Mouse (Mus musculus) c-Kit-positive CD71-positive TER-119-negative erythroid progenitor cells, embryonic 14.5 days (primary cell): Measurements from ENCODE around the gene Amacr.
A peak's percentile ranks its signal among the peaks of the same experiment; 100 is the strongest.
"Not testable (repeated sequence)": the region's sequence is repeated elsewhere in the genome, so short reads cannot be mapped to it uniquely, and the experiment has no call there.

Experiments
- DNase-seq: peaks from one replicate; pipeline ENCODE4 v3.0.0-alpha.2; 2013; ENCODE audit warnings: low read depth

The Amacr gene

DNA sequence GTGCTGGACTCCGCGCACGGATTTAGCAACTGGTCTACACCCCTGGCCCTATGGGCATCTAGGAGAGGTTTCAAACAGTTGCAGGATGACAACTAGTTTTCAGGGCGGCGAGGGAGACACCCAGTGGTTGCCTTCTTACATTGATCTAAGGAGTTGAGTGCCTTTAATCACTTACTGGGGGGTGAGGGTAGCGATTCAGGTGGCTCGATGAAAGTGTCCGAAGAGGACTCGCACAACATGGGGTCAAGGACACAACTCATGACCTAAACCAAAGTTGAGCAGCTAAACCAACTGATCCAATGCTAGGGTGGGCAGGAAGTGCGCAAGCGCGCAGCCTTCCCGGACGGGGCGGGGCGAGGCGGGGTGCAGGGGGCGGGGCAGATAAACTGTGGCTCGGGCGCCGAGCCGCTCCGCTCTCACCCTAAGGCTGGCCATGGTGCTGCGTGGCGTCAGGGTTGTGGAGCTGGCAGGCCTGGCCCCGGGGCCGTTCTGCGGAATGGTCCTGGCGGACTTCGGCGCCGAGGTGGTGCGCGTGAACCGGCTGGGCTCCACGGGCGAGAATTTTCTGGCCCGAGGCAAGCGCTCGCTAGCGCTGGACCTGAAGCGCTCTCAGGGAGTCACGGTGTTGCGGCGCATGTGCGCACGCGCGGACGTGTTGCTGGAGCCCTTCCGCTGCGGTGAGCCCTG lies at the start of gene Amacr:
TSS of gene Amacr (plus strand) at position 380 of the 687 bp plus-strand sequence.
- peak; percentile 68 for DNase-seq

DNA sequence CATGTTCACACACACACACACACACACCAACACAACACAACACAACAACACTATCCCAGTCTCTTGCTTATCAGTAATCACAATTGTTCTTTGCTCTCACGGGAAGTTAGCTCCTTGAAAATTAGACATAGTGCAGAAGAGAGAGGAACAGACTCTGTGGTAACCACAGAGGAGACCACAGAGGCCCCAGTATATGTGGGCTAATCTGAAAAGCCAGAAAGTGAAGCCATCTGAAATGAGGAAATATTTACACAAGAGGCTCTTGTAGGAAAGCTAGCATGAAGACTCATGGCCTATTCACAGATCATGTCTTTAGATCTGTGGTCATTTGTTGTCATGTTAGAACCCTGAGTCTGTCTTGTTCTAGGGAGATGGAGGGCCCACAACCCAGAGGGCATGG lies 47.6 kb upstream of the Amacr start:
- no peak for DNase-seq

DNA sequence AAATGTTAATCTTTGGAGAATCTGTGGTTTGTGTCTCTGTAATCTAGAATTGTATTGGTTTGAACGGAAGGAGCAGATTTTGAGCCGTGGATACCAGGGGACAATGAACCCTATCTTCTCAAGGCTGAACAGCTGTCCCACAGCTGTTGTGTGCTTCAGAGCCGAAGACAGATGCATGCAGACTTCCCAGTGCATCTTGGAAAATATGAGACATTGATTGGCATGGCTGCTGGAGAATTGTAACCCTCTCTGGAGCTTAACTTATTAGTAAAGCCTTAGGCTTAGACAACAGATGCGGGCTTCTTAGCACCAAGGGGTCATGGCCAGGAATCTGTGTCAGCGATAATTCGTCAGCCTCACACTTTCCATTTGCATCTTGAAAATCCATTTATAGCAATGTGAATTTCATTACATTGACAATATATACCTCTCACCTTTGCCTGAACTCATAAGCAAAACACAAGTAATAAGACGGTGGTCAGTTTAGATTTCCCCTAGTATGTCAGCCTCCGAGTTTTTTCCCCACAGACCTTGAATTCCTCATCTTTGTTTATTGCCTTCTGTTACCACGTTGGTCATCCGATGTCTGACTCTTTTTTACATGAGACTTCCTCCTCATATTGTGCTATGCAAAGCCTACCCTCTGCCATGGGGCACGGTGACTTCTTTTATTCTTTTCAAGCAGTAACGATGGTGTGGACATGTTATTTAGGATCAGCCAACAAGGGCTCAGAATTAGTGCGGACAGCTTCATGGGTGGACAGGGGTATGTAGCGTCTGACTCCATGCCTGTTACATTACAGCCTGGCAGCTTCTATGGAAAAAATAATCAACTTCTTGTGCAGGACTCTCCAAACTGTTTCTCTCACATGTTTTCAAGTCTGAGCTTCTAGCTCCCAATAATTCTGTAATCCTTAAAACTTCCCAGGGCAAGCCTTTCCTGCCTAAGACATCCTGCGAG lies 41.1 kb upstream of the Amacr start:
- DNase-seq, result no peak

DNA sequence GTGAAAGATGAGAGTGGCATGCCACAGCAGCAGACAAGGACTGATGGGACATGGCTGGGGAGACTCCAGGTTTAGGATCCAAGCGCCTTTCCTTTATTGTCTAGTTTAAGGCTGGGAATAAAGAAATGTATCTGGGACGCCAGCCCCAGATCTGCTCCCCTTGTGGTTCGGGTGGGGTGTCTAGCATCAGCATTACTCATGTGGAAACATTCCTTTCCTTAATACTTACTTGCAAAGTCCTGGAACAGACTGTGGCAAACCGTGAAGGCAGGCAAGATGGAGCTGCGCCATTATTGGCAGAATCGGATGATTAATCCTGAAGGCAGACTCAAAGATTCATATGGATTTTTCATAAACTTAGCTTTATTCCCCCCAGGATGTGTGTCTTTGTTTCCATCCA lies 39.7 kb upstream of the Amacr start:
- no peak for DNase-seq

DNA sequence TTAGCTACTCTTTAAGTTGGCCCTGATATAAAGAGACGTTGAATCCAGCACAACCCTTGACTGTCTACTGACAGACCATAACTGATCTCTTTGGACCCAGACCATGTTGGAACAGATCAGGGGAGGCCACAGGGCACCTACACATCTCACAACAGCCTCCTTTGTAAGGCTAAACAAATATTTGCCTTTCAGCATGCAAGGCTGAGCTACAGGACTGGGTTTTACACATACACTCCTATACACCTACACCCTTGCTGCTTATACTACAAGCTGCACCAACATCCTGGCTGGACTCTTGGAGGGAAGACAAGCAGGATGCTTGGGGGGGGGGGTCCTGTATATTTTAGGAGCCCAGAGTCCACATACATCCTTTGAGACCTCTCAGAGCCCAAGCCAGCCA lies 33.7 kb upstream of the Amacr start:
- no peak for DNase-seq

DNA sequence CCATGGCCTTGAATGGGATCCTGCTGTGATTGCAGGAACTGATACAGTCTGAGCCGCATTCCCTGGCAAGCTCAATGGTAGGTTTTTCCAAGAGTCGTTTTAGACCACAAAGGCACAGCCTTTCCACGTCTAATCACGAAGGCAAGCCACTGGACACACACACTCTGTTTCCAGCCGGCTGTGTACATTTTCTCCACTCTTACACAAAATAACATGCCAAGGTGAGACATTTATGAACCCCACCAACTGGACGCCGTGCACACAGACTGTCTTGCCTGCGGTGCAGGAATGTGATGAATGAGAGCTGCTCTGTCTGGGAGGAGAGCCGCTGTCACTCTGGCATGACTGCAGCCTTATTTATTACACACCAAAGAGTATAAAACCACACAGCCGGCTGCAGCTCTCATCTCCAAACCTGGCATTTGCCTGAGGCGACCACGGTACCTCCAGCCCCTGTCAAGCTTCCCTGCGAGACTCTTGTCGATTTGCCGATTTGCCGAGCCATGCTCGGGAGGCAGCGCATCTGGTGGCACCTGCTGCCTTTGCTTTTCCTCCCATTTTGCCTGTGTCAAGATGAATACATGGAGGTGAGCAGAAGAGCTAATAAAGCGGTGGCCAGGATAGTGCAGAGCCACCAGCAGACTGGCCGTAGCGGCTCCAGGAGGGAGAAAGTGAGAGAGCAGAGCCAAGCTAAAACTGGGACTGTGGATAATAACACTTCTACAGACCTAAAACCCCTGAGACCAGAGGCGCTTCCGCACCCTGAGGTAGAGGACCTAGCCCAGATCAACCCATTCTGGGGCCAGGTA lies 29.4 kb upstream of the Amacr start, which contains the start of gene C1qtnf3:
TSS of gene C1qtnf3 (plus strand) at position 382 of the 809 bp plus-strand sequence.
- no peak for DNase-seq

DNA sequence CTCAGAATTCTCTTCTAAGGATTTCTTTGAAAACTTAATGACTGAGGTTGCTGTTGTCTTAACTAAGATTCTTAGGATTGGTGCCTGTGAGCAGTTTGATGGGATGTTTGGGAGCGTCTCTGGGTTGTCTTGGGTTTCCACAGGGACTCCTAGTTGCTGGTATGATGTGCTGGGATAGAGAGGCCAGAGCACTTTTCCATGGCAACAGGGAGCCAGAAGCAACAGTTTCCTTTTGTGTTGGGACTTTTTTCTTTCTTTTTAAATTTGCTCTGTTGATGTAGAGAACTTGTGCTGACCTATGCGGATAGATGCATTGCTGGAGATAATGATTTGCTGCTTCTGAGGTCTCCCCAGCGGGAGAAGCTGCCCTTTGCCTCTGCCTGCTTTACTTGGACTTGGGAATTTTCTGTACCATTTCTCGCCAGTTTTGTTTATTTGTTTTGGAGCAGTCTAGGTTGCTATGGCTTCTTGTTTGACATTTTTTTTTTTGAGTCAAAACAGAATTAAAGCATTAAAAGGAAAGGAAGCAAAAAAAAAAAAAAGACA lies 28.7 kb upstream of the Amacr start:
- no peak for DNase-seq

DNA sequence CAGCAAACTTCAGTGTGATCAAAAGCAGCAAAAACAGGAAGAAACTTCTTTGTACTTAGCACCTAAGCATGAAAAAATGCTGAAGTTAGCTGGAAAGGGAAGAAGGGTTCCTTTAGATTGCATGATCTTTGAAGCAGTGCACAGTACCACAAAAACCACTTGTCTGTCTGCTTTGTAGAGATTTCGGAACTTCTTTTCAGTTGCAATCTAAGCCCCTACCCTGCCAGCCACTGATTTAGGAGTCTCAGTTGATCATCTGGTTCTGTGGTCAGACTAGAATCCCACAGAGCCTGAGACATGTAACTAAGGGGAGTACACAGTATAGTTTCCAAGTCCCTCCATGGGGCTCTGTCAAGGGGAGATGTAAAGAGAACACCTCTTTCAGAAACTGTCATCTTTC lies 28.1 kb upstream of the Amacr start:
- no peak for DNase-seq

DNA sequence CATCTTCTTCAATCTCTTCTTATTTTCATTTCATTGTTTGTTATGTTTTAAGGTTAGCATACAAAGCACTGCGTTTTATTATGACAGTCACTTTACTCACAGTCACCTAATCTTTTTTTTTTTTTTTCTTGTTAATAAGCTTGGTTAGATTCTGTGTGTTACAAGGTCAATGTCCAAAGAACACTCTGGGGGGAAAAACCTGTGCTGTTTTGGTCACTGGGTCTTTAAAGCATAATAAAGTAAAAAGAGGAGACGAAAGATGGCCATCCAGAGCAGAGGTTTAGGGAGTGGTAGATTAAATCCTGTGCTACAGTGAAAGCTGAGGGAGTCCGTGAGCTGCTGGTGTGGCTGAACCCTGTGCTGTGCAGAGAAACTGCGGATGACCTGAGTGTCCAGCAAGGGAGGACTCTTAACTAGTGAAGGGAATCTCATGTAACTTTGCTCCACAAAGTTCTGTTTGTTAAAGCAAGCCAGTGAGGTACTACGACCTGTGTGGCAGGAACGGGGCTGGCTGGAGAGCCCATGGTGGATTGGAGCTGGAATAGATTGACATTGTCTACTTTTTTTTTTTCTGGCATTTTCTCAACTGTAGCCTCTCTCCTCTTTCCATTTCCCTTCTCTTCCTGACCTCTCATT lies 27.1 kb upstream of the Amacr start:
- DNase-seq, result no peak

DNA sequence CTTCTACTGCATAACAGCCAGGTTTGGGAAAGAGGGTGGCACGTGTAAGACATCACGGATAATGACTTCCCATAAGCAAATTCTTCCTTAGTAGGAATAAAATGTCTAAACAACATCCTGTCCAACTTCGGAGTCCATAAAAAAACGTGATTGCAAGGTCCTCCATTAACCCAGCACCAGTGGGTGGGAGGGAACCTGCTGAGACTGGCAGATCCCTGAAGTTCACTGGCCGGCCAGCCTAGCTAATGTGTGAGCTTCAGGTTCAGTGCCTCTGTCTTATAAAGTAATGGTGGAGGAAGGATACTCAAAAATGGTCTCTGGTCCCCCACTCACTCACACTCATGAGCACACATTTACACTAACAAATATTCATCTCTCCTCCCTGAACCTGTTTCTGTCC lies 26.4 kb upstream of the Amacr start:
- DNase-seq, result no peak

DNA sequence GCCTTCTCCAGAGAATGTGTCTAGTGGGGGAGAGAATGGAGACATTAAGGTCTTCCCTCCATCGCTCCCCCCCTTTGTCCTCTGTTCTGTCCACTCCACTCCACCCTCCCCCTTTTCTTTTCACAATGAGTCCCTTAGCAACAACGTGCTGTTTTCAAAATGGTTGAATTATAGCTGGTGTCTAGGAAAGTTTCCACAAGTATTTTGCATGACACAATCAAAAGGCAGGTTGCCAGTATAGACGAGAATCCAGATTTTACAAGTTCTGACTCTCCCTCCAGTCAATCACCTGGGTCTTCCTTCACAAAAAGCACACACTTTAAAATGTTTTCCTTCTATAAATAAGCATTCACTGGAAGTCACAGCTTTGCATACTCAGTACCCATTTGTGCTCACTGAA lies 24.9 kb upstream of the Amacr start:
- no peak for DNase-seq

DNA sequence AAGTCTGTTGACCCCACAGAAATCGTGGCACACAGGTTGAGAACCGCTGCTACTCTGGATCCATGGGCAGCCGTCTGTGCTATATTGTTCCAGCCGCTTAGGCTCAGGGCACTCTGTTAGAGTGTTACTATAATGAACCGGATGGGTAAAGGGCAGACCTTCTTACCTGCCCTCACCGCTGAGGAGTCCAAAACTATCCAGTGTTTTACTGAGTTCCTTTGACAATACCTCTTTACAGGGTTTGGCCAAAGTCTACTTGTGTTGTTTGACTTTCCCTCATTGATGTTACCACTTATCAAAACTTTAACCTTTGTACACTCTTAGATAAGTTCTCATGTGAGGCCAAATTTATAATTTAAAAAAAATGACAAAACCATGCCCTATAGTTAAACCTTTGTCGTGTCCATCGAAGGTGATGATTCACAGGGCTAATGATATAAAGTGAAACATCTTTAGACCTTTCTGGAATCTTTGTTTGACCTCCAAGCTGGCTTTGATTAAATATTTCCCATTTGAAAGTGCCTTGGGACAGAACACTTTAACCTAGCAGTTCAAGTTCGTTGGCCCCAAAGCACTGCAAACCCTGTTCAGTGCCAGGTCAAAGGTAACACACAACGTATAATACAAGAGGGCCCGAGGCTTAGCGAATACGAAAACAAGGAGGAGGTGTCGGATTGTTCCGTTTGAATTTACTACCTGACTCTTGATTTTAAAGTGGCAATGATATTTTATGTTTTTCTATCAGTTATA lies 22.1 kb upstream of the Amacr start:
- no peak for DNase-seq

DNA sequence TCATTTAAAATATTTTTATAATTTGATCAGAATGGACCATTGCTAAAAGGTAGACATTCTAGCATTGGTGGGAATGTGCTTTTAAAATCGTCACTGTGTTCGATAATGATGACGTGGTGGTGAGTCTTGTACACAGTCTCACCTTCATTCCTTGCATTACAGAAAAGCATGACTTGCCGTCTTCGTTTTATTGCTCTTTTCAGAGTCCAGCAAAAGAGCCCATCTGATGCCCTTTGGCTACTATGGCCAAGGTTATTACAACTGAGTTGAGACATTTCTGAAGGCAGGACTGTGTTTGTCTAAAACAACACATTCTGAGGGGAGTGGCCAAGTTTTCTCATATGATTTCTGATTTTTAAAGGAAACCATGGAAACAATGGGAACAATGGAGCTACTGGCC lies 21.3 kb upstream of the Amacr start:
- no peak for DNase-seq

DNA sequence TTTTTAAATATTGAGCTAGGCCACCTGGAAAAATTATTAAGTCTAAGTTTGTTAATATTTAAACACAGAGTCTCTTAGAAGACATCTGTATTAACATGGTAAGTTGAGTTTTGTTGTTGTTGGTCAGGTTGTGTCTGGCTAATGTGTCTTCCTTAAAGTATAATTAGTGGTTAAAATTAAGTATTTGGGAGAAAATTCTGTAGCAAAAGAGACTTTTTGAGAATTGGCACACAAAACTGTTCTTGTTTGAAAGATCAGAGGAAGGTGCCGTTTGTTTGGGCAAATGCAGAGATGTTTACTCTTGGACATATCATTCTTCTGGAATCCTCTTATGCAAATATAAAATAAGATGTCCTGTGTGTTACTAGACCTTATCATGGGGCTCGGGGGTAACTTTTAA lies 19.0 kb upstream of the Amacr start:
- DNase-seq, result no peak

DNA sequence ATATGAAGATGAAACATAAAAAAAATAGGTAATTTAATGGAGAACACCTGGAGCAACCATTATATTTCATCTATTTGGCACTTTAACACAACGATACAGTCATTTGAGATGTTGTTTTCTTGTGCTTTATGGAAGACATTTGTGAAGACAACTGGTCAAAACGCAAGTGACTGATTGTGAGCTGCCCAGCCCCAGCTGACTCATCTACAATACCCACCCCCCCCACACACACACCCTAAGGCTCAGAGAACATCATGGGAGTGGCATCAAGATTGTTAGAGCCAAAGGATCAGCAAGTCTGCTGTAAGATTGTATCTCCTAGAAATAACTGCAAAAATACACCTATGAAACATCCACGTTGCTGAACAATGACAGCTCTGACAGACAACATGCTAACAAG lies 12.1 kb upstream of the Amacr start:
- DNase-seq, result no peak

DNA sequence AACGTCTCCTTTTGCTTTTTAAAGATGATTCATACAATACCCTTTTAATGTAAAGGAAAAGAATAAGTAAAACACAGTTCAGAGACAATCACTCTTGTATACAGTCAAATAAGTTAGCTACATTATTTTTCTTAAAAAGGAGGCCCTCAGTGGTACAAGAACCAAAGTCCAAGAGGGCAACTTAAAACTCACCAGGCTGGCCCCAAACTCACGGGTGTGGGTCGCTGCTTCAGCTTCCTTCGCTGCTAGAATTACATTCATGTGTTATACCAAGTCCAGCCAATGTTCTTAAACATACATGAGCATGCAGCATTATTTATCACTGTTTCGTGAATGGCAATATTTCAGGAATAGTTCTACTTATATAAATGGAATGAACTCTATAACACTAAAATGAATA lies 10.8 kb upstream of the Amacr start:
- no peak for DNase-seq

DNA sequence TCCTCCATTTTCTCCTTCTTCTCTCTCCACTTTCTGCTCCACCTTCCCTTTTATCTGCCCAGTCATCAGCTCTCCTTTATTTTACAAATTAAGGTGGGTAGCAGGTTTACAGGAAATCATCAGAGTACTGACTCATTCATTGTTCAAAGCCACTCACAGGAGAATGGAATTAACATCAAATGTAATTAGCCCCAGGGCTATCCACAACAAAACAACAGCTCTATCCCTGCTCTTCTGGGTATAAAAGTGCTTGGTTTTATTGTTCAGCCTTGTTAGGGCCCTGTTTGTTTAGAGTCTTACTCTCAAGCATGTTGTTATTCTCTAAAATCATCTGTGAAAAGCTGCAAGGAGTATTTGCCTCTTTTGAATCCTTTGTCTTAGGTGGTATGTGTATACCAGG lies 4.4 kb upstream of the Amacr start:
- DNase-seq, result no peak

DNA sequence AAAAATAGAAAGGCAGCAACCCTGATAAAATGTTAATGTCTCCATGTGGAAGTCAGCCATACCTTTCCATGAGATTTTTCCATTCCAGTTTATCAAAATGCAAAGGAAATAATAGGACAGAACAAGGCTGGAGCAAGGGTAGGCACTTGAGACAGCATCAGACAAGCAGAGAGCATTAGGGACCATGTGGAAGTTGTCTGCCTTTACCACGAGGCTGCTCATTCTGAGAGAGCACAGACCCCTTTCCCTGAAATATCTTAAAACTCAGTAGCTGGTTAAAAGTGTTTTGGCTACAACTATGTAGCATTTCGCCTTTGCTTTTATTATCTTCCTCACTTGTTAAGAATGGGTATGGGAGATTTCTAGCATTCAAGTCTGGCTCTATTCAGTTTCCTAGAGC lies 844 bp upstream of the Amacr start:
- no peak for DNase-seq

DNA sequence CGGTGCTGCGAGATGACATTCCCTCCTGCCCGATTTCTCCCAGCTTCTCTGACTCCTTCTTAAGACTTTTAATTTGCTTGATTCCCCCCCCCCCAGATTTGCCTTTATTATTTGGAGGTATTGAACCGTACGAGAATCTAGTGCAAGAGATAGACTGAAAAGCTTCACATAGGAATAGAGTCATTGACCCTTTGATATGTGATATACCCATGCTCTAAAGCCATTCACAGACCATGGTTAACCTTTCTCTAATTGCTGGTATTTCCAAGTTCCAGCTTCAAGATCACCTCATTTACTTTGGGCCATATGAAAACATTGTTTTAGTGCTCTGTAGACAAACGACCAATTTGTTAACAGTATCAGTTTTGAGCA lies 494 bp downstream of the Amacr start:
- DNase-seq, result no peak

DNA sequence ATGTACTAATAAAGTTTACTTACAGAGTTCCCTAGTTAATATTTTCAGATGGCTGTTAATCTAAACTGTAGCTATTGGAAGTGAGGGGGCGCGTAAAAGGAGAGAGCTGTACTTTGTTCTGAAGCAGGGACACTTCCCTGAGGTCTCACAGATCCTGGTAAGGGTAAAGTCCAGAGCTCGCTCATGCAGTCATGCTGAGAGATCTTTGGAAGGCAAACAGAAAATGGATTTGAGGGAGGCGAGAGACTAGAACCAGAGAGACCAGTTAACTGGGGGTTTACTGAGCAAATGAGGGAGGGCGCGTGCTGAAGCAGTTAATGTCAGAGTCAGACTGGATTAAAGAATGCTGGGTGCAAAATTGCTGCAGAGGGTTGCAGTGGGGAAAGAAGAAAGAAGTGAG lies 4.2 kb downstream of the Amacr start:
- DNase-seq, result no peak

DNA sequence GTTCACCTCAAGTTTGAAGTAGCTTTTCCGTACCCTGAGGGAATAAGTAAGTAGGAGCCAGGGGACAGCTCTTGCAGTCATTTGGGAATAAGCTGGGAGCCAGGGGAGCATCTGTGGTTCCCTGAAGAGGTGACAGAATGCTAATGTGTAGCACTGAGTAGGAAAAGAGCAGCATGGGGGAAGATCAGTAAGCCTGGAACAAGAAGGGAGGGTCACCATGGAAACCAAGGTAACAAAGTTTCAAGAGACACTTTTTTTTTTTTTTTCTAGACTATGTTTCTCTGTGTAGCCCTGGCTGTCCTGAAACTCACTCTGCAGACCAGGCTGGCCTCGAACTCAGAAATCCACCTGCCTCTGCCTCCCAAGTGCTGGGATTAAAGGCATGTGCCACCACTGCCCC lies 4.9 kb downstream of the Amacr start:
- DNase-seq, result not testable (repeated sequence)
